Mouse (Mus musculus): ENCODE data around the gene Vmn1r183. TPM values are rescaled to one million over a fixed set of nuclear protein-coding genes. Genes with fewer than 3 reads are reported as not detected.
"Not testable (repeated sequence)": the region's sequence is repeated elsewhere in the genome, so short reads cannot be mapped to it uniquely, and the experiment has no call there.

The Vmn1r183 gene
- polyA plus RNA-seq (2016; fragmentation: Nextera tagmentation; extraction: Ambion mirVana) = not detected in 2 replicates

DNA sequence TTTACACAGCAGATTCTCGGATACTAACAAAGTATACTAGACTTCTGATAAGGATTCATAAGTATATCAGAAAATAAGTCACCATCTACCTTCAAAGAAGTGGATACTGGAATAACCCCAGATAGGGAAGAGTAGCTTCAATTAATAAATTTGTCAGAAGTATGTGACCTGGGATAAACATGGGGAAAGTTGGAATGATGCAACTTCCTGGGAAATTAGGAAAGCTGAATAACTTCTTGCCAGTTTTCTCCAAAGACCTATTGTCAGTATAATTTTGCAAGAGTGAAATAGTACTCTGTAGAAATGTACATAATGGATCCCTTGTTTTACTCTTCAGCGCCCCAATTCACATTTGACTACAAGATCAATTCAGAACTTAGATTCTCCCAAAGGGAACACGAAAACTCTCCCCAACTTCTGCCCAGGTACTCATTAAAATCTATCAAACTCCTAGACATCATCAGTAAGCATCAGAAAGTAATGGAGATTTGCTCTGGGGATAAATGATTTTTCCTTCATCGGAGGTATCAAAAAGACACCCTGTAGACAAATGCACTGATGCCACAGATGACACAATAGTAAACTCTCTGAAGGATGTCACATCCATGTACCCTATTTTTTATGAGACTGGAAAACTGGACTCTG, at the start of gene Vmn1r183:
Gene Vmn1r183 (plus strand): TSS at position 595 of the 645 bp plus-strand sequence.
- no peak for ATAC-seq (ENCODE audit: low FRiP score)
- Histone ChIP-seq H3K9me3 (0 out of 2 replicates have a peak, but pooled peaks cover 3% of the 10 kb centered on the region), H3K4me2 (no peak within 1 kb of the TSS), H3K27me3 (no peaks in the 10 kb centered on the region), H3K9ac (no peak within 1 kb of the TSS), H3K36me3 (replicated peaks) (no peaks in the 10 kb centered on the region), H3K27ac (no peak within 1 kb of the TSS), H3K4me1 (no peaks in the 10 kb centered on the region), H3K4me3 (replicated peaks) (no peak within 1 kb of the TSS)
- WGBS = 77% methylated on average over 4 of the region's 4 CpGs

DNA sequence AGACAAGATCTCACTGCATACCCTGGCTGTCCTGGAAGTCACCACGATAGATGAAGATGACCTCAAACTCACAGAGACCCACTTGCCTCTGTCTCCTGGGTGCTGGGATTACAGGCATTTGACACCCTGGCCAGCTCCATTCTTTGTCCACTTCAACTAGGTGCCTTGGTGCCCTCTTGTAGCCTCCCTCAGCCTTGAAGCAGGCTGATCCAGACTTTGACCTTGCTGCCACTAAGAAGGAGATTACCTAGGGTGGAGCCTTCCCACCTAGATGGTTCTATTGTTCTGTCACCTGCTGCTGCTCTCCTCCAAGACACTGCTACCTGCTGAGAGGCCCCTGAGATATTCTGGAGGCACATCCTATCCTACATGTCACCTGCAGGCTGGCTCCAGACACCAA, 21.4 kb downstream of the Vmn1r183 start:
- not testable (repeated sequence) for H3K4me1 ChIP-seq; H3K27me3 ChIP-seq; ATAC-seq (ENCODE audit: low FRiP score); H3K36me3 ChIP-seq (replicated peaks); H3K4me2 ChIP-seq; H3K9ac ChIP-seq; H3K4me3 ChIP-seq (replicated peaks); H3K27ac ChIP-seq; H3K9me3 ChIP-seq
- WGBS = 44% methylated on average over 1 of the region's 1 CpGs

DNA sequence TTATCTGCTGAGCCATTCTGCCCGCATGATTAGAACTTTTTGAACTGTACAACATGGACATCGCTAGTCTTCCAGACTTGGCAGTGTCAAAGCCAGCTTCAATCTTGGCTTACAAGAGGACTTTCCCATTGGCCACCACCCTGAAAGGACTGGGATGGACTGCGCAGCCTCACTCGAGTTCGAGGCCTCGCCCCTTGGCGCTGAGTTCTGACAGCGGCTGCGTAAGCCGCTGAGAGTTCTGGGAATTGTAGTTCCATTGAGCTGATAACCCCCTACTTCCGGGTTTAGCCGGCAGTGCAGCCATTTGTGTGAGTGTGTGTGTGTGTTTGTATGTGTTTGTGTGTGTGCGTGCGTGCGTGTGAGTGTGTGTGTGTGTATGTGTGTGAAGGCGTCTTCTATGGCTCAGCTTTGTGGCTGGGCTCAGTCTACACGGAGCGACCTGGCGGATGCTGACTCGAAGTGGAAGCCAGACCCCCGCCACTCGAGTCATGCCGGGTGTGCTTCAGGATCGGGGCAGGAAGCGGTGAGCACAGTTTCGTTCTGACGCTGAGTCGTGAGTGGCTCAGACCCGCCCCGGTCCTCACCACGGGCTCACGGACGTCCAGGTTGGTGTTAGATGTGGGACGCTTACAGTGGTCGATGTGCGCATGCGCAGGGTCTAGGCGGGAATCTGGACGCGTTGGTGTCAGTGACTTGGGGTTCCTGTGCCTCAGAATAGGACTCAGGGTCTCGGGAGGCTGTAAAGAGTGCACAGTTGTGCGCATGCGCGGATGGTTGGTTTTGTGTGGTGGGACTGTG, 28.8 kb downstream of the Vmn1r183 start, which contains the start of gene Zfp180:
Gene Zfp180 (plus strand): TSS at position 291 of the 798 bp plus-strand sequence.
- 14% methylated on average over 44 of the region's 44 CpGs for WGBS
- peaks cover 19% of the 10 kb centered on the region for H3K36me3 ChIP-seq (replicated peaks)
- H3K9me3 ChIP-seq = peaks cover 16% of the 10 kb centered on the region; the same call in 1 of the 2 replicates
- H3K27me3 ChIP-seq = no peaks in the 10 kb centered on the region
- H3K4me3 ChIP-seq (replicated peaks) = peak within 1 kb of the TSS; percentile 71
- peak within 1 kb of the TSS; percentile 82 for H3K4me2 ChIP-seq
- H3K27ac ChIP-seq = peak within 1 kb of the TSS; percentile 90
- H3K4me1 ChIP-seq = peaks cover 17% of the 10 kb centered on the region
- peak within 1 kb of the TSS; percentile 64 for H3K9ac ChIP-seq
- peak; percentile 96 for ATAC-seq (ENCODE audit: low FRiP score)

DNA sequence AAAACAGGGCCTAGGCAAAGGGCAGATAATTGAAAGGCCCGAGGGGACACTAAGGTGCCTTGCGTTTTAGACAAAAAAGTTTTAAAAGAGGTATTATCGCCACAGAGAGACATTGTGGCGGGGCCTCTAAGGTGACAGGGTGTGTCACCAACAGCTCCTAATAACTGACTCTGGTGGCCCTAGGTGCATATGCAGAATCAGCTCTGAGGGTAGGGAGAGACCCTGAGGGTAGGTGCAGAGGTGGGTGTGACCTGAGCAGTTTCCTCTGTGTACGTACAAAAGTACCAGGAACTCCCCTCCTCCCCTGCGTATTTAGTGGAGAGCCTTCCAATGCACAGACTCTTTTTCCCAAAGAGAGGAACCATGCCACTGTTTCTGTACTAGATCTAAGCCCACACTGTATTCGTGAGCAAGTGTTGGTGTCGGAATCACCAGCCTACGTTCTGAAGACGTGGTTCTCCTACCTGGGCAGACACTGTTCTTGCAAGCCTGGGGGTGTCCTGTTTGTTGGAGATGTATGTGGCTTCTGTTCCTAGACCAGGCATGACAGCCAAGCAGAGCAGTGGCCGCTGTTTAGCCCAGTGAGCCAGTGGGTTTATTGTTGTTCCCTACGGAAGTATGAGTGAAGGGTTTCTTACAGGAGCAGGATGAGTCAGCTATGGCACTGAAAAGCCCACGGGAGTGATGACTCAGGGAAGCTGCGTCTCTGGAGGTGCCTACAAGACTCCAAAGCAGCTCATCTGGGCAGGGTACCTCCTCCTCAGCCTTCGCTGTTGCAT, 29.6 kb downstream of the Vmn1r183 start:
- H3K27me3 ChIP-seq = no peaks in the 10 kb centered on the region
- H3K4me2 ChIP-seq = peak overlapping the region; percentile 82
- H3K4me1 ChIP-seq = peaks cover 17% of the 10 kb centered on the region
- H3K36me3 ChIP-seq (replicated peaks) = peaks cover 27% of the 10 kb centered on the region
- peak overlapping the region; percentile 90 for H3K27ac ChIP-seq
- H3K9me3 ChIP-seq = peaks cover 19% of the 10 kb centered on the region
- peak overlapping the region; percentile 71 for H3K4me3 ChIP-seq (replicated peaks)
- 61% methylated on average over 15 of the region's 15 CpGs for WGBS
- peak; percentile 31 for ATAC-seq (ENCODE audit: low FRiP score)
- H3K9ac ChIP-seq = peak overlapping the region; percentile 64

DNA sequence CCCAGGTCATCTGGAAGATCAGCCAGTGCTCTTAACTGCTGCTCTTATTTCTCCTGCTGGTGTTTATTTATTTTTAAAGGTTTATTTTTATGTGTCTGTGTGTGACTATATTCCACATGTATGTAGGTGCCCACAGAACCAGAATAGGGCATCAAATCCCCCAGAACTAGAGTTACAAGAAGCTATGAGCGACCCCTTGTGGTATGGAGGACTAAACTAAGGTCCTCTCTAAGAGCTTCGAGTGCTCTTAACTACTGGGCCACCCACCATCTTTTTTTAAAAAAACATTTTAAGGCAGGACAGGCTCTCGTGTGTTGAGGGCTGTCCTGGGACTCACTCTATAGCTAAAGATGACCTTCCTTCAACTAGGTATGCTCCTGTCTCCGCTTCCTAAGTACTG, 33.8 kb downstream of the Vmn1r183 start:
- Histone ChIP-seq H3K27ac (no peak overlapping the region), H3K4me3 (replicated peaks) (no peak overlapping the region), H3K4me1 (peaks cover 14% of the 10 kb centered on the region), H3K27me3 (no peaks in the 10 kb centered on the region), H3K36me3 (replicated peaks) (peaks cover 45% of the 10 kb centered on the region), H3K9me3 (peaks cover 25% of the 10 kb centered on the region), H3K9ac (no peak overlapping the region), H3K4me2 (no peak overlapping the region)
- no peak for ATAC-seq (ENCODE audit: low FRiP score)
- WGBS = 95% methylated on average over 4 of the region's 4 CpGs

DNA sequence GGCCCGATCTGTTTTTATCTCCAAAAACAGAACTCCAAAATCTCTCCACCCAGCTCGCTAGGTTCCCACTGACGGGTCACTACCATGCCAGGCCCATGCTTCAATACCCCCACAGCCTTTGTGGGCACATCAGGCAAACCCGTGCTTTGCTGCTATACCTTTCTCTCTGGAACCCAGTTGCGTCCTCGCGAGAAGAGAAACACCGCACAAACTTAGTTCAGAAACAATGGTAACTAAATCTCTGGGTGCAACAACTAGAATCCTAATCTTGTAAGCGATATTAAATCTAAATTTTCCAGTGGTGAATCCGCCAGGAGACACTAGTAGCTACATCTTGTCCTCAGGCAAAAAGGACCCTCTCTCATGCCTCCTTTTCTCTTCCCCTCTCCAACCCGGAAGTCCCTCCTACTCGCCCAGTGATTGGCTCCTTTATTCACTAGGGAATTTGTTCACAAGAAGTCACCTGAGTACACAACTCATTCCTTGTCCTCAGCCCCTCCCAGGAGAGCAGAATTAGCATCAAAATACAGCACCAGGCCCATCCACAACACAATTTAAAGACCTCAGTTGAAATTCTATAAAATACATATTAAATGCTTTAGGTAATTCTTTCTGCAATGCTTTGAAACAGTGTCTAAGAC, 34.6 kb downstream of the Vmn1r183 start:
- no peaks in the 10 kb centered on the region for H3K27me3 ChIP-seq
- H3K4me3 ChIP-seq (replicated peaks) = no peak overlapping the region
- peaks cover 10% of the 10 kb centered on the region for H3K4me1 ChIP-seq
- no peak overlapping the region for H3K9ac ChIP-seq
- peaks cover 26% of the 10 kb centered on the region for H3K9me3 ChIP-seq
- H3K27ac ChIP-seq = no peak overlapping the region
- no peak for ATAC-seq (ENCODE audit: low FRiP score)
- no peak overlapping the region for H3K4me2 ChIP-seq
- 95% methylated on average over 12 of the region's 12 CpGs for WGBS
- H3K36me3 ChIP-seq (replicated peaks) = peaks cover 48% of the 10 kb centered on the region

DNA sequence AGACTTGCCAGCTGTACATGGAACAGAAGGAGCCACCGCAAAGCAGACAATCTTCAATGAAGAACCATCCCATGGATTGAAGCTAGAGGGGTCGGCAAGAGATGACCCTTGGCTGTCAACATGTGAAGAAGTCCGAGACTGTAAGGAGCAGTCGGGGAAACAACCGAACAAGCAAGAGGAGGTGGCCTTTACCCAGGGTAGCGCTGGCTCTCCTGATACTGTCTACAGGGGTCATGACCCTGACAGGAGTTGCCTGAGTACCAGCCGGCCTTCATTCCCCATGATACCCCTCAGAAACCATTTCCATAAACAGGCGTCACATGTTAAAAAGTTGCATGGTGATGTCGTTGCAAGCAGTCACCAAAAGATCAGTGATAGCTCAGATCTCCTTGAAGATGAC, 51.3 kb downstream of the Vmn1r183 start:
- peaks cover 96% of the 10 kb centered on the region for H3K9me3 ChIP-seq
- H3K27ac ChIP-seq = no peak overlapping the region
- no peak overlapping the region for H3K4me3 ChIP-seq (replicated peaks)
- no peak overlapping the region for H3K4me2 ChIP-seq
- ATAC-seq (ENCODE audit: low FRiP score) = no peak; the same call in 1 of the 2 replicates
- peaks cover 100% of the 10 kb centered on the region for H3K36me3 ChIP-seq (replicated peaks)
- 94% methylated on average over 9 of the region's 9 CpGs for WGBS
- H3K4me1 ChIP-seq = no peaks in the 10 kb centered on the region
- no peak overlapping the region for H3K9ac ChIP-seq
- no peaks in the 10 kb centered on the region for H3K27me3 ChIP-seq

DNA sequence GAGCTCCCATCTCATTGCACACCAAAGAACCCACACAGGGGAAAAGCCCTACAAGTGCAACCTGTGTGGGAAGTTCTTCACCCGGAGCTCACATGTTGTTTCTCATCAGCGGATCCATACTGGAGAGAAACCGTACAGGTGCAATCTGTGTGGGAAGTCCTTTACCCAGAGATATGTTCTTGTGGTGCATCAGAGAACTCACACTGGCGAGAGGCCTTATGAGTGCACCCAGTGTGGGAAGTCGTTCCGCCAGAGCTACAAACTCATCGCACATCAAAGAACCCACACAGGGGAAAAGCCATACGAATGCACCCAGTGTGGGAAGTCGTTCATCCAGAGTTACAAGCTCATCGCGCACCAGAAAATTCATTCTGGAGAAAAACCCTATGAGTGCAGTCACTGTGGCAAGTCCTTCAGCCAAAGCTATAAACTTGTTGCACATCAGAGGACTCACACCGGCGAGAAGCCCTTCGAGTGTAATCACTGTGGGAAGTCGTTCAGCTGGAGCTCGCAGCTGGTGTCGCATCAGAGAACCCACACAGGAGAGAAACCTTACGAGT, 52.2 kb downstream of the Vmn1r183 start:
- no peak overlapping the region for H3K4me3 ChIP-seq (replicated peaks)
- no peak for ATAC-seq (ENCODE audit: low FRiP score)
- no peaks in the 10 kb centered on the region for H3K4me1 ChIP-seq
- H3K9ac ChIP-seq = no peak overlapping the region
- WGBS = 94% methylated on average over 18 of the region's 18 CpGs
- no peak overlapping the region for H3K27ac ChIP-seq
- no peaks in the 10 kb centered on the region for H3K27me3 ChIP-seq
- H3K36me3 ChIP-seq (replicated peaks) = peaks cover 96% of the 10 kb centered on the region
- no peak overlapping the region for H3K4me2 ChIP-seq
- peaks cover 96% of the 10 kb centered on the region for H3K9me3 ChIP-seq

DNA sequence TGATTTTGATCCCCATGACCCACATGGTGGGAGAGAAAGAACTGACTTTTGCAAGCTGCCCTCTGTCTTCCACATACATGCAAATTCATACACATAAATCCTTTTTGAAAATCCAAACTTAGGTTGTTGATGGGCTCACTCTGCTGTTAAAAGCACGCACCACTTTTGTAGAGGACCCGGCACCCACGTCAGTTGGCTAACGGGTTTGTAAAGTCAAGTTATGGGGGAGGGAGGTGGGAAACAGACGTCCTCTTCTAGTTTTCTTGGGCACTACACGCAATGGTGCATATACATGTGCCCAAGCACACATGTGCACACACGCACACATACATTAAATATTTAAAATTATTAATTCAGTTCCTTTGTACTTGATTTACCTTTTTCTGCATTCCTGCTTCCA, 57.8 kb downstream of the Vmn1r183 start:
- H3K4me3 ChIP-seq (replicated peaks) = no peak overlapping the region
- no peak overlapping the region for H3K27ac ChIP-seq
- peaks cover 7% of the 10 kb centered on the region for H3K4me1 ChIP-seq
- ATAC-seq (ENCODE audit: low FRiP score) = no peak
- no peak overlapping the region for H3K9ac ChIP-seq
- H3K9me3 ChIP-seq = peaks cover 41% of the 10 kb centered on the region
- no peak overlapping the region for H3K4me2 ChIP-seq
- no peaks in the 10 kb centered on the region for H3K27me3 ChIP-seq
- peaks cover 40% of the 10 kb centered on the region for H3K36me3 ChIP-seq (replicated peaks)
- 97% methylated on average over 7 of the region's 7 CpGs for WGBS

DNA sequence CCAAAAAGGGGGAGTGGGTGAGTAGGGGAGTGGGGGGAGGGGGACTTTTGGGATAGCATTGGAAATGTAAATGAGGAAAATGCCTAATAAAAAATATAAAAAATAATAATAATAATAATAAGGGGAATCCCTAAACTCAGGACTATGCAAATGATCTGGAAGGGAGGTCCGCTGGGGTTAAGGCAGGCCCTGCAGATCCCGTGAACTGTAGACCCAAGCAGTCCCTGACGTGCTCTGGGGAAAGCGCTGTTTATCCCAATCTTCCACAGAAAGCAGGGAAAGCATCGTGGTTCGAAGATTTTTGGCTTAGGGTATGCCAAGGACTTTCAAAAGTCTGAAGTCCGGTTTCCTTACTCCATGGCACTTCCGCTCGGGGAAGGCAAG, 58.7 kb downstream of the Vmn1r183 start:
- Histone ChIP-seq H3K9me3 (peaks cover 32% of the 10 kb centered on the region), H3K27ac (no peak overlapping the region), H3K4me1 (peaks cover 7% of the 10 kb centered on the region), H3K4me3 (replicated peaks) (peak overlapping the region; percentile 62), H3K27me3 (no peaks in the 10 kb centered on the region), H3K36me3 (replicated peaks) (peaks cover 31% of the 10 kb centered on the region), H3K4me2 (peak overlapping the region; percentile 78), H3K9ac (0 out of 2 replicates have a peak overlapping the region, but pooled peaks have one; percentile 33)
- peak; percentile 80 for ATAC-seq (ENCODE audit: low FRiP score)
- WGBS = 4% methylated on average over 9 of the region's 9 CpGs

DNA sequence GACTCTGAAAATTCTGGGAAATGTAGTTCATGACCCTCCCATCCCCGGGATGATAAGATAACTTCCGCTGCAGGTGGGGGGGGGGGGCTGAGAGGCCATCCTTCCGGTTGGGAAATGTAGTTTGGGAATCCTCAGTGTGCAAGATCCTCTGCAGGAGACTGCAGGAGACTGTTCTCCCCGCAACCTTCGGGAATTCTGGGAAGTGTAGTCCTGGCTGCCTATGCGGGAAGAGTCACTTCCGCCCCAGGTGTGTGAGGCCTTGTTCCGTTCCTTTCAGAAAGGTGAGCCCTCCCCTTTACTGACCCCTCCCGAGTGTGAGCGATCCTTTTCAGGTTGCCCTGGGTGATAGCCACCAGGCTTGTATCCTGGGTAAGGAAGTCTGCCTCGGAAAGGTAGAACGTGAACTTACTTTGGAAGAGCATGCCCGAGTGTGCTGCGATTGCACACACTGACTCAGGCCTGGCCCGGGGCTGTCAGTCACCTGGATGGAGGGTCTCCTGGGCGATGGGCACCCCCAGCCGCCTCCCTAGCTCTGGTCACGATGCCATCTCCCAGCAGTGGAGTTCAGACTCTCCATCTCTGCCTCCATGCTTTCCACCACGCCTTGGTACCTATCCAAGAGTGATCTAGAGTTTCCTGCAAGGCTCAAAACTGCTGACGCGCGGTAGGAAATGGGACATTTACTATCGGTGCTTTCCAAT, 59.3 kb downstream of the Vmn1r183 start, which contains the start of gene Zfp112:
Gene Zfp112 (plus strand): TSS at position 159 of the 701 bp plus-strand sequence.
- H3K4me2 ChIP-seq = peak within 1 kb of the TSS; percentile 78
- WGBS = 2% methylated on average over 23 of the region's 23 CpGs
- H3K9me3 ChIP-seq = peaks cover 27% of the 10 kb centered on the region
- H3K4me3 ChIP-seq (replicated peaks) = peak within 1 kb of the TSS; percentile 62
- ATAC-seq (ENCODE audit: low FRiP score) = peak; percentile 97
- peak within 1 kb of the TSS; percentile 42; the same call in 1 of the 2 replicates for H3K27ac ChIP-seq
- H3K27me3 ChIP-seq = no peaks in the 10 kb centered on the region
- H3K4me1 ChIP-seq = peaks cover 7% of the 10 kb centered on the region
- peak within 1 kb of the TSS; percentile 68 for H3K9ac ChIP-seq
- peaks cover 26% of the 10 kb centered on the region for H3K36me3 ChIP-seq (replicated peaks)
